Mouse (Mus musculus) heart, postnatal 0 days (tissue): ENCODE results near the gene Cntnap3.

Source experiments
- CTCF ChIP-seq: IDR thresholded peaks from 2 replicates; pipeline ENCODE4 v1.5.1; 2016; ENCODE audit warnings: antibody characterized with exemption, control low read depth, low read depth
- EP300 ChIP-seq: IDR thresholded peaks from 2 replicates; pipeline ENCODE4 v1.6.1; 2016; ENCODE audit warnings: antibody characterized with exemption, low read depth

GRCm38 (mm10) chr13:64716791-64717190 lies 187.0 kb downstream of the Cntnap3 start:
- TF ChIP-seq CTCF (no peak), EP300 (no peak)
